Comparison of ENCODE assay signal across 8 mouse cellular contexts in the genomic region with DNA sequence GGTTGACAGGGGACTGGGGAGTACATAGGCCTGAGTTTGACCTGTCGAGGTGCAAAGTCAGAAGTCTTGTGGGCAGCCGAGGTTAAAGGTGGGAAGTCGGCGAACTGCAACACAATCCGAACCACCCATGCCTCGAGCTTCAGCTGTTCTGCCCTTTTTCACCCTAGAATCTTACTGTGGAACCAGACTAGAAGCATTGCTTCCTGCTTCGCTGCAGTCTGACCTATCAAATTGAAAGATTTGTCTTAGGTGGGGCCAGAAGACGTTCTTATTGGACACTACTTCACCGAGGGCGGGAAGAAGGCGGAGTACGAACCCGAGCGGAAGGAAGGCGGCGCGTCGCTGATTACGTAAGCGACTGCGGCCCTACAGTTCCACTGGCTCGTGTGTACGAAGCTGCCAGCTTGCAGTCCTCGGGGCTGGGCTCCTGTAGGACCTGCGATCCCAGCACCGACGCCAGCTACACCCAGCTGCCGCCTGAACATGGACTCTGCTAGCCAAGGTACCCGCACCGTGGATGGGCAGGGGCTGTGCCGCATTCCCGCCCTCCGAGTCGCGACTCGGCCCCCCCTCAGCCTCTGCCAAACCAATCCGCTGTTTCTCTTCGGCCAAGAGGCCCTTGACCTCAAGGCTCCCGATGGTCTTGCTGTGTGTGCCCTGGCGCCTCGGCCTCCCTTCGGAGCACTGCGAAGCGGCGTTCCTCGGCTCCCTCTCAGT. TPM values are rescaled to one million over a fixed set of nuclear protein-coding genes. Genes with fewer than 3 reads are reported as not detected.
DNase-seq lines count a peak whose midpoint lies in the region; ATAC-seq lines count a peak whose summit lies in the region.

A gene (plus strand): TSS at position 312 of the 717 bp plus-strand sequence.

- peak within 1 kb of the TSS; percentile 88 for H3K9ac ChIP-seq in kidney, embryonic 15.5 days

- no peaks in the 10 kb centered on the region for H3K9me3 ChIP-seq in heart, embryonic 10.5 days
- no peaks in the 10 kb centered on the region for H3K9me3 ChIP-seq in kidney, embryonic 15.5 days (replicated peaks)

- peak within 1 kb of the TSS; percentile 89 for H3K4me2 ChIP-seq in kidney, embryonic 15.5 days

- peaks cover 22% of the 10 kb centered on the region for H3K4me1 ChIP-seq in heart, embryonic 10.5 days
- peaks cover 25% of the 10 kb centered on the region for H3K4me1 ChIP-seq in kidney, embryonic 15.5 days

- peaks cover 26% of the 10 kb centered on the region for H3K36me3 ChIP-seq in heart, embryonic 10.5 days
- H3K36me3 ChIP-seq in kidney, embryonic 15.5 days = peaks cover 34% of the 10 kb centered on the region

- peak within 1 kb of the TSS; percentile 93 for H3K27ac ChIP-seq in heart, embryonic 10.5 days
- peak within 1 kb of the TSS; percentile 98 for H3K27ac ChIP-seq in kidney, embryonic 15.5 days

- DNase-seq in B cell, adult 2 months = peak; percentile 88 to 89
- peak; percentile 99 for DNase-seq in brain, adult 2 months (ENCODE audit: low read depth, low spot score)
- DNase-seq in heart, embryonic 10.5 days (ENCODE audit: low spot score) = peak; percentile 98
- DNase-seq in liver = peak; percentile 95
- DNase-seq in spleen, postnatal 4 days (ENCODE audit: low spot score in 2 of 2) = peak; percentile 91 to 93

- H3K4me3 ChIP-seq in heart, embryonic 10.5 days = peak within 1 kb of the TSS; percentile 94
- peak within 1 kb of the TSS; percentile 85 for H3K4me3 ChIP-seq in kidney, embryonic 15.5 days (replicated peaks)

- no peaks in the 10 kb centered on the region for H3K27me3 ChIP-seq in heart, embryonic 10.5 days (ENCODE audit: insufficient read depth, poor library complexity, severe bottlenecking)
- no peaks in the 10 kb centered on the region for H3K27me3 ChIP-seq in kidney, embryonic 15.5 days

- WGBS in heart, embryonic 10.5 days = under 1% methylated on average over 46 of the region's 46 CpGs
- under 1% methylated on average over 46 of the region's 46 CpGs for WGBS in kidney, embryonic 15.5 days

- ATAC-seq in erythroblast, adult 5-6 weeks (replicated peaks; ENCODE audit: low FRiP score, poor library complexity, severe bottlenecking) = peak; percentile 89
- ATAC-seq in kidney, embryonic 15.5 days (replicated peaks; ENCODE audit: low FRiP score) = peak; percentile 98
- peak; percentile 88 for ATAC-seq in monocyte, adult 5-6 weeks (replicated peaks; ENCODE audit: insufficient number of reproducible peaks, low FRiP score, low TSS enrichment, poor library complexity, severe bottlenecking)

RNA-seq across cellular contexts. Expression of the gene that starts here (rescaled TPM):
- total RNA-seq in erythroblast, adult 5-6 weeks (2015; ENCODE audit: low replicate concordance) = 21.3 and 27.5 TPM in 2 replicates
- total RNA-seq in erythroblast, adult 5-6 weeks (2017; ENCODE audit: low replicate concordance) = 25.3 and 41.0 TPM in 2 replicates
- 130 and 162 TPM in 2 replicates for polyA plus RNA-seq in heart, embryonic 10.5 days (2016; fragmentation: Nextera tagmentation; extraction: Ambion mirVana)
- 162 and 169 TPM in 2 replicates for polyA plus RNA-seq in kidney, embryonic 15.5 days (2015; fragmentation: Nextera tagmentation; extraction: Ambion mirVana)
- 87.5 to 134 TPM (median 104 TPM) in 3 replicates for total RNA-seq in monocyte, adult 5-6 weeks (2017)

Comparison
In these comparisons a context has a peak if more than half of its experiments do, and no peak if none do; other contexts are left out.
1. Peak in every context shown above with its lines: DNase-seq, ATAC-seq, H3K4me3 ChIP-seq and H3K27ac ChIP-seq.